Mouse (Mus musculus) left cerebral cortex, postnatal 4 days (tissue): ENCODE measurements around the gene Stmnd1. TPM values are rescaled to one million over a fixed set of nuclear protein-coding genes. Genes with fewer than 3 reads are reported as not detected.
"Not testable (repeated sequence)": the region's sequence is repeated elsewhere in the genome, so short reads cannot be mapped to it uniquely, and the experiment has no call there.

Experiments used
- DNase-seq: peaks from one replicate; pipeline ENCODE4 v3.0.0-alpha.2; 2022
- intact Hi-C: fragments of 180-260 bp; cut with DNase I; formaldehyde crosslinking; loops from one replicate; pipeline ENCODE4 v1.15.1; 2025
- total RNA-seq, 2 experiments: library from RNA; stranded (reverse); gene quantifications; 2 replicates each; pipeline ENCODE4 v1.2.3; 2021

Gene Stmnd1
- total RNA-seq, 2 experiments from 2014 or later: 0.26 TPM; not detected in 1

- DNase-seq: no peak
- intact Hi-C loops: no loop called here
Measured at GRCm38 (mm10) chr13:46287801-46288200, 14.3 kb downstream of the Stmnd1 start.

- no peak for DNase-seq
- intact Hi-C loops: no loop called here
Measured at GRCm38 (mm10) chr13:46288372-46288771, 14.9 kb downstream of the Stmnd1 start.

- DNase-seq: no peak
- intact Hi-C loops: no loop called here
Measured at GRCm38 (mm10) chr13:46290537-46290936, 17.0 kb downstream of the Stmnd1 start.

GRCm38 (mm10) chr13:46294365-46294764 is 20.8 kb downstream of the Stmnd1 start:
- intact Hi-C loops: no loop called here
- no peak for DNase-seq

- intact Hi-C loops: no loop called here
Measured at GRCm38 (mm10) chr13:46297701-46298100, 24.2 kb downstream of the Stmnd1 start.

GRCm38 (mm10) chr13:46310790-46311189 is 37.3 kb downstream of the Stmnd1 start:
- peak; percentile 58 for DNase-seq
- intact Hi-C loops: loop anchor here (5.0 to 10.0 kb wide), 2 partner anchors 104 to 352 kb away; partner anchors contain the start of gene Rbm24

More at GRCm38 (mm10) chr13:46297701-46298100, 24.2 kb downstream of the Stmnd1 start:
- DNase-seq: no peak

GRCm38 (mm10) chr13:46313176-46313575 is 39.7 kb downstream of the Stmnd1 start:
- intact Hi-C loops: loop anchor here (5.0 to 10.0 kb wide), 2 partner anchors 102 to 349 kb away; partner anchors contain the start of gene Rbm24
- no peak for DNase-seq

GRCm38 (mm10) chr13:46315165-46315564 is 41.6 kb downstream of the Stmnd1 start:
- intact Hi-C loops: loop anchor here (10.0 kb wide), 1 partner anchor 100 kb away; the partner anchor contains the start of gene Rbm24
- no peak for DNase-seq

- DNase-seq: peak; percentile 29
- intact Hi-C loops: no loop called here
Measured at GRCm38 (mm10) chr13:46326351-46326985, 52.9 kb downstream of the Stmnd1 start.

- intact Hi-C loops: no loop called here
- peak; percentile 93 for DNase-seq
Measured at GRCm38 (mm10) chr13:46335020-46335419, 61.5 kb downstream of the Stmnd1 start.

- DNase-seq, intact Hi-C loops: not testable (repeated sequence)
Measured at GRCm38 (mm10) chr13:46336281-46336680, 62.8 kb downstream of the Stmnd1 start.

- intact Hi-C loops: no loop called here
Measured at GRCm38 (mm10) chr13:46337791-46338190, 64.3 kb downstream of the Stmnd1 start.

GRCm38 (mm10) chr13:46339954-46340353 is 66.4 kb downstream of the Stmnd1 start:
- intact Hi-C loops: no loop called here

More at GRCm38 (mm10) chr13:46337791-46338190, 64.3 kb downstream of the Stmnd1 start:
- DNase-seq: no peak

GRCm38 (mm10) chr13:46340583-46340982 is 67.1 kb downstream of the Stmnd1 start:
- no peak for DNase-seq
- intact Hi-C loops: no loop called here

More at GRCm38 (mm10) chr13:46339954-46340353, 66.4 kb downstream of the Stmnd1 start:
- no peak for DNase-seq

- DNase-seq: no peak
- intact Hi-C loops: no loop called here
Measured at GRCm38 (mm10) chr13:46341419-46341818, 67.9 kb downstream of the Stmnd1 start.

- intact Hi-C loops: no loop called here
- no peak for DNase-seq
Measured at GRCm38 (mm10) chr13:46343226-46343625, 69.7 kb downstream of the Stmnd1 start.

GRCm38 (mm10) chr13:46346830-46347512 is 73.5 kb downstream of the Stmnd1 start:
- no peak for DNase-seq

GRCm38 (mm10) chr13:46349664-46350063 is 76.1 kb downstream of the Stmnd1 start:
- DNase-seq: peak; percentile 69
- intact Hi-C loops: no loop called here

More at GRCm38 (mm10) chr13:46346830-46347512, 73.5 kb downstream of the Stmnd1 start:
- intact Hi-C loops: no loop called here
